Mouse (Mus musculus): ENCODE measurements around the gene Gm49711. TPM values are rescaled to one million over a fixed set of nuclear protein-coding genes. Genes with fewer than 3 reads are reported as not detected.
A peak's percentile ranks its signal among the peaks of the same experiment; 100 is the strongest.

The Gm49711 gene
- polyA plus RNA-seq, 1 experiment from 2014 or later, result 0.15 TPM

GRCm38 (mm10) chr16:92147631-92148366 lies 89.7 kb downstream of the Gm49711 start:
- no peaks in the 10 kb centered on the region for H3K36me3 ChIP-seq
- no peak for ATAC-seq (ENCODE audit: insufficient number of reproducible peaks, low FRiP score)
- H3K27ac ChIP-seq (ENCODE audit: poor library complexity, severe bottlenecking), result no peak overlapping the region
- no peak overlapping the region for H3K4me3 ChIP-seq
- H3K4me1 ChIP-seq (replicated peaks), result no peaks in the 10 kb centered on the region
- WGBS, result 83% methylated on average over 12 of the region's 12 CpGs
- H3K9me3 ChIP-seq (replicated peaks), result peaks cover 2% of the 10 kb centered on the region; the same call in 1 of the 2 replicates
- H3K4me2 ChIP-seq, result no peak overlapping the region
- H3K9ac ChIP-seq, result no peak overlapping the region
- 0 out of 2 replicates have a peak, but pooled peaks cover 3% of the 10 kb centered on the region for H3K27me3 ChIP-seq (replicated peaks)

DNA sequence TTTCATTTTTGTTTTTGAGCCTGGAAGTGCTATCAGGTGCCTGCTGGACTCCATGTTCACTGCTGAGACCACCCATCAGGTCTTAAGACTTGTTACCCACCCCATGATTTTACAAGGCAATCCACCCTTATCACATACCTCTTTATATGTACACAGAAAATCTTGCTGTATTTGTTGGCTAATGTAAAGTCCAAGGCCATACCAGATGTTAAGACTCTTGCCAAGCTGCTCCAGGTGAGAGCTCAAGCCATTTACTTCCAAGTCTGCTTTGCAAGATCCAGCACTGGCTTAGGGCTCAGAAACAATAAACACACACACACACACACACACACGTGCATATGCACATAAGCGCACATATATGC lies 90.2 kb downstream of the Gm49711 start:
- H3K36me3 ChIP-seq, result no peaks in the 10 kb centered on the region
- no peak overlapping the region for H3K27ac ChIP-seq (ENCODE audit: poor library complexity, severe bottlenecking)
- no peaks in the 10 kb centered on the region for H3K4me1 ChIP-seq (replicated peaks)
- H3K9ac ChIP-seq, result no peak overlapping the region
- no peak overlapping the region for H3K4me2 ChIP-seq
- H3K9me3 ChIP-seq (replicated peaks), result peaks cover 2% of the 10 kb centered on the region; the same call in 1 of the 2 replicates
- WGBS, result 78% methylated on average over 2 of the region's 2 CpGs
- no peak for ATAC-seq (ENCODE audit: insufficient number of reproducible peaks, low FRiP score)
- H3K4me3 ChIP-seq, result no peak overlapping the region
- 0 out of 2 replicates have a peak, but pooled peaks cover 3% of the 10 kb centered on the region for H3K27me3 ChIP-seq (replicated peaks)

GRCm38 (mm10) chr16:92150975-92151374 lies 92.9 kb downstream of the Gm49711 start:
- H3K36me3 ChIP-seq, result no peaks in the 10 kb centered on the region
- no peaks in the 10 kb centered on the region for H3K4me1 ChIP-seq (replicated peaks)
- WGBS, result 52% methylated on average over 4 of the region's 4 CpGs
- no peak for ATAC-seq (ENCODE audit: insufficient number of reproducible peaks, low FRiP score)
- no peaks in the 10 kb centered on the region for H3K9me3 ChIP-seq (replicated peaks)
- H3K4me2 ChIP-seq, result no peak overlapping the region
- no peak overlapping the region for H3K9ac ChIP-seq
- 0 out of 2 replicates have a peak, but pooled peaks cover 3% of the 10 kb centered on the region for H3K27me3 ChIP-seq (replicated peaks)
- H3K4me3 ChIP-seq, result no peak overlapping the region
- no peak overlapping the region for H3K27ac ChIP-seq (ENCODE audit: poor library complexity, severe bottlenecking)

- Histone ChIP-seq H3K27ac (ENCODE audit: poor library complexity, severe bottlenecking) (no peak overlapping the region), H3K36me3 (no peaks in the 10 kb centered on the region), H3K27me3 (replicated peaks) (no peaks in the 10 kb centered on the region), H3K4me2 (peak overlapping the region; percentile 85), H3K4me1 (replicated peaks) (peaks cover 6% of the 10 kb centered on the region; the same call in 1 of the 2 replicates), H3K9me3 (replicated peaks) (no peaks in the 10 kb centered on the region), H3K4me3 (peak overlapping the region; percentile 50), H3K9ac (peak overlapping the region; percentile 57)
- 5% methylated on average over 14 of the region's 14 CpGs for WGBS
- 0 out of 2 replicates have a peak, but pooled peaks have one; percentile 11 for ATAC-seq (ENCODE audit: insufficient number of reproducible peaks, low FRiP score)
These were observed 99.9 kb downstream of the Gm49711 start for GRCm38 (mm10) chr16:92158021-92158455.

DNA sequence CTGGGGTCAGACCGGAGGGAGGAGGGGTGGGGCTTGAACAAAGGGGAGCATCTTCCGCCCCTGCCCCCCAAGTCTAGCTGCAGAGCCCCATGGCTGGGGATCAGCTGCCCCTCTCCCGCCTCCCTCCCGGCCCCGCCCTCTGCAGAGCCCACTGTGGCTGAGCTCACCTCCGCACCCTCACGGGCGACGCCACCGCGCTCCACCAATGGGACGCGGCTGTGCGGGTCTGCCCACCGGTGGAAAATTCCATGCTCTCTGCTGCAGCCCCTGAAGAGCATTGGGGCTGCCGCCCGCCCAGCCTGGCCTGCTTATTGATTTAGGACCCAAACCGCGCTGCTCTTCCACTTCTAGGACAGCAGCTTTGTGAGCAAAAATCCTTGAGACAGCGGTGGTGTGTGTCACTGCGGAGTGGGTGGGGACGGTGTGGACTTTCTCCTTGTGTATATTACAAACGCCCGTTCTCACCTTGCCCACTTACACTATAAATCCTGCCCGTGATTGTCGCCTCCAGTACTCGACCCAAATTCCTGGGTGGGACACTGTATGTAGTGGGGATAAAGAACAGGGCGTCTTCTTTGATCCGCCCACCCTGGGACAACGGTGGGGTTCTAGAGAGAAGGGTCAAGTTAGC lies 100.5 kb downstream of the Gm49711 start:
- no peaks in the 10 kb centered on the region for H3K9me3 ChIP-seq (replicated peaks)
- H3K27ac ChIP-seq (ENCODE audit: poor library complexity, severe bottlenecking), result no peak overlapping the region
- peak overlapping the region; percentile 50 for H3K4me3 ChIP-seq
- H3K9ac ChIP-seq, result peak overlapping the region; percentile 57
- peak; percentile 91 for ATAC-seq (ENCODE audit: insufficient number of reproducible peaks, low FRiP score)
- H3K36me3 ChIP-seq, result no peaks in the 10 kb centered on the region
- H3K27me3 ChIP-seq (replicated peaks), result no peaks in the 10 kb centered on the region
- H3K4me1 ChIP-seq (replicated peaks), result peaks cover 6% of the 10 kb centered on the region; the same call in 1 of the 2 replicates
- 2% methylated on average over 30 of the region's 30 CpGs for WGBS
- peak overlapping the region; percentile 85 for H3K4me2 ChIP-seq

DNA sequence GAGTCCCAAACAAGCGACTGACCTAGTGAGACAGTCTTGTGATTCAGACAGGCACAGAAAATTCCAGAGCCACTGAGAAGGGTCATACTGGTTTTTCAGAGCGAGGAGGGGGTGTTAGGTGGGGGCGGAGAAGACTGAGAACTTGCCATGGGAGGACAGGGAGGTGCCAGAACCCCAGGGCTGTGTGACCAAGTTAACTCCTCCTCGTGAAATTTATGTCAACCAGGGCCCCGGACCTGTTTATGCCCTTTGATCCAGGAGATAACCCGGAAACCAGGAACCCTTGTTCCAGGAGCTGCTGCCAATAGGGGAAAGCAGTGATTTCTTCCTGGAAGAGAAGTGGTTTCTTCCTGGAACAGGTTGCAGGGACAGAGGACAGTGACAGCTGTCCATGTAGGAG lies 101.0 kb downstream of the Gm49711 start:
- Histone ChIP-seq H3K4me2 (peak overlapping the region; percentile 85), H3K27me3 (replicated peaks) (no peaks in the 10 kb centered on the region), H3K36me3 (no peaks in the 10 kb centered on the region), H3K27ac (ENCODE audit: poor library complexity, severe bottlenecking) (no peak overlapping the region), H3K4me3 (peak overlapping the region; percentile 50), H3K9ac (peak overlapping the region; percentile 57), H3K9me3 (replicated peaks) (no peaks in the 10 kb centered on the region), H3K4me1 (replicated peaks) (peaks cover 6% of the 10 kb centered on the region; the same call in 1 of the 2 replicates)
- 22% methylated on average over 6 of the region's 6 CpGs for WGBS
- no peak for ATAC-seq (ENCODE audit: insufficient number of reproducible peaks, low FRiP score)

DNA sequence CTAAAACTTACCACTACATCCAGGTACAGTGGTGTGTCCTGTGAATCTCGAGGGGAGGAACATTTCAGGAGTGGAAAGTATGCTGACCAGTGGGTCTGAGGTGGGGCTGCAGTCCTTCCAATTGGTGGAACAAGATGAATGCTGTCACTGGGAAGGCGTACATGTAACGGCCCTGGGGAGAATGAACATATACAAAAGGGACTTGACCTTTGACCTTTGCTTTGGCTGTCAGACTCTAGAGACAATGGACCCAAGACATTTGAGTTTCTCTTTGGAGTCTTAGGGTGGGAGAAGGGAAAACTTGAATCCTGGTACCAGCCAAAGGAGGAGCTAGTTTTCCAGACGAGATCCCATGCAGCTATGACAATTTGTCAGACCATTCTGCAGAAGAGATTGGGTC lies 104.2 kb downstream of the Gm49711 start:
- H3K9me3 ChIP-seq (replicated peaks), result no peaks in the 10 kb centered on the region
- H3K4me3 ChIP-seq, result no peak overlapping the region
- H3K4me1 ChIP-seq (replicated peaks), result peaks cover 6% of the 10 kb centered on the region; the same call in 1 of the 2 replicates
- no peak overlapping the region for H3K4me2 ChIP-seq
- no peaks in the 10 kb centered on the region for H3K36me3 ChIP-seq
- WGBS, result 72% methylated on average over 4 of the region's 4 CpGs
- ATAC-seq (ENCODE audit: insufficient number of reproducible peaks, low FRiP score), result no peak
- H3K27me3 ChIP-seq (replicated peaks), result no peaks in the 10 kb centered on the region
- no peak overlapping the region for H3K9ac ChIP-seq
- H3K27ac ChIP-seq (ENCODE audit: poor library complexity, severe bottlenecking), result no peak overlapping the region

DNA sequence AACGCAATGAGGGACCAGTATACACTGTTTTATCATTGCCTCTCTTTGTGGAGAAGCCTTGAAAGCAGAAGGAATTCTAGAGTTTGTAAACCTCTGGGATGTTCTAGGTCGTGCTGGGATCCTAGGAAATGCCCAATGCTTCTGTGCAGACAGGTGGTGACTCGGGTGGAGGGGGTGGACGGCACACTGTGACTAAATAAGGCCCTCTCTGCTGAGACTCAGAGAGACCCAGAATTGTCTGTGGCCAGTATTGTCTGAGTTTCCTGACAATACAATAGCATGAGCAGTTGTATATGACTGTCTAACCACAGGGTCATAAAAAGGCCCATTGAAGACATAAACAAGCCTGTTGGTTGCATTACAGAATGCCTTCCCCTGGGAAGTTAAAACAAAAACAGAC lies 105.4 kb downstream of the Gm49711 start:
- WGBS, result 67% methylated on average over 4 of the region's 4 CpGs
- H3K27me3 ChIP-seq (replicated peaks), result no peaks in the 10 kb centered on the region

DNA sequence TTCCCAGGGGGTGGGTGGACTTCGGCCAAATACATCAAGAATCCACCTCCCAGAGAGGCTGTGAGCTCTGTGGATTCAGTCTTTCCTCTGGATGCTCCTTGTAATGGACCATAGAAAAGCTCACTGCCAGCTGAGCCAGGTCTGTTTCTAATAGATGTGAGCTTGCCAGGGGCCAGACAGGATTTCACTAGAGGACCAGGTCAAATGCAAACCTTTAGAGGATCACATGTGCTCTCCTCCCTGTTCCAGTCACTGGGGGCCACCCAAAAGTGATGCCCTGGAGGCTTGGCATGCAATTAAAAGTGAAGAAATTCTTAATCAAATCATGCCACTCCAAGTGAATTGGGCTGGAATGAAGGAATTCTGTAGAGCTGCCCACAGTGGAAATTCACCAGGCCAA lies 117.9 kb downstream of the Gm49711 start:
- WGBS, result 82% methylated on average over 1 of the region's 1 CpGs
- ATAC-seq (ENCODE audit: insufficient number of reproducible peaks, low FRiP score), result no peak

More for the DNA sequence above, 105.4 kb downstream of the Gm49711 start:
- no peak overlapping the region for H3K4me2 ChIP-seq
- no peaks in the 10 kb centered on the region for H3K36me3 ChIP-seq
- H3K27ac ChIP-seq (ENCODE audit: poor library complexity, severe bottlenecking), result no peak overlapping the region
- H3K4me3 ChIP-seq, result no peak overlapping the region
- peaks cover 6% of the 10 kb centered on the region; the same call in 1 of the 2 replicates for H3K4me1 ChIP-seq (replicated peaks)
- no peak for ATAC-seq (ENCODE audit: insufficient number of reproducible peaks, low FRiP score)
- no peak overlapping the region for H3K9ac ChIP-seq
- H3K9me3 ChIP-seq (replicated peaks), result 0 out of 2 replicates have a peak, but pooled peaks cover 7% of the 10 kb centered on the region

DNA sequence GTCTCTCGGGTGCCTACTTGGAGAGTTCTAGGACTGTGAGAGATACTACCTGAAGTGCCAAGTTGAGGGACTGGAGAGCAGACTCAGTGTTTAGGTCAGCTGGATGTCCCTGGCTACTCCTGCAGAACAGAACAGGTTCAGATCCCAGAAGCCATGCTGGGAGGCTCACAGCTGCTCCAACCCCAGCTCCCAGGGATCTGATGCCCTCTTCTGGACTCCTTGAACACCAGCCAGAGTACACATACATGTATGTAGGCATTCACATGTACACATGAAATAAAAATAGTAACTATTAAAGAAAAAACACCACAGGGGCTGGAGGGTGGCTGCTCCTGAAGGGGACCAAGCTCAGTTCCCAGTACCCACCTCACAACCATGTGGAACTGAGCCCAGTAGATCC lies 119.6 kb downstream of the Gm49711 start:
- Histone ChIP-seq H3K36me3 (no peaks in the 10 kb centered on the region), H3K4me2 (no peak overlapping the region), H3K27ac (ENCODE audit: poor library complexity, severe bottlenecking) (no peak overlapping the region), H3K4me3 (no peak overlapping the region), H3K27me3 (replicated peaks) (0 out of 2 replicates have a peak, but pooled peaks cover 3% of the 10 kb centered on the region), H3K9me3 (replicated peaks) (peaks cover 5% of the 10 kb centered on the region; the same call in 1 of the 2 replicates), H3K9ac (no peak overlapping the region), H3K4me1 (replicated peaks) (0 out of 2 replicates have a peak, but pooled peaks cover under 1% of the 10 kb centered on the region)
- WGBS, result 84% methylated on average over 1 of the region's 1 CpGs
- no peak for ATAC-seq (ENCODE audit: insufficient number of reproducible peaks, low FRiP score)

More for the DNA sequence above, 117.9 kb downstream of the Gm49711 start:
- no peak overlapping the region for H3K4me3 ChIP-seq
- H3K9ac ChIP-seq, result no peak overlapping the region
- H3K9me3 ChIP-seq (replicated peaks), result no peaks in the 10 kb centered on the region
- H3K27ac ChIP-seq (ENCODE audit: poor library complexity, severe bottlenecking), result no peak overlapping the region
- 0 out of 2 replicates have a peak, but pooled peaks cover 3% of the 10 kb centered on the region for H3K4me1 ChIP-seq (replicated peaks)
- no peak overlapping the region for H3K4me2 ChIP-seq
- 0 out of 2 replicates have a peak, but pooled peaks cover 3% of the 10 kb centered on the region for H3K27me3 ChIP-seq (replicated peaks)
- no peaks in the 10 kb centered on the region for H3K36me3 ChIP-seq

- Histone ChIP-seq H3K27ac (ENCODE audit: poor library complexity, severe bottlenecking) (no peak overlapping the region), H3K9ac (no peak overlapping the region), H3K36me3 (no peaks in the 10 kb centered on the region), H3K4me3 (no peak overlapping the region), H3K4me1 (replicated peaks) (peaks cover 12% of the 10 kb centered on the region), H3K27me3 (replicated peaks) (0 out of 2 replicates have a peak, but pooled peaks cover 3% of the 10 kb centered on the region), H3K4me2 (no peak overlapping the region), H3K9me3 (replicated peaks) (peaks cover 5% of the 10 kb centered on the region; the same call in 1 of the 2 replicates)
- no peak for ATAC-seq (ENCODE audit: insufficient number of reproducible peaks, low FRiP score)
- 67% methylated on average over 8 of the region's 8 CpGs for WGBS
These were observed 121.2 kb downstream of the Gm49711 start for GRCm38 (mm10) chr16:92179306-92179705.
